Comparison of ENCODE assay signal across 7 mouse cellular contexts in genomic region chr7:67951532-67952035, GRCm38 (mm10). TPM values are rescaled to one million over a fixed set of nuclear protein-coding genes. Genes with fewer than 3 reads are reported as not detected.
DNase-seq lines count a peak whose midpoint lies in the region; ATAC-seq and TF ChIP-seq lines count a peak whose summit lies in the region.

No protein-coding gene starts in this region.

- no peak for TF ChIP-seq CTCF in intestine, postnatal 0 days (IDR thresholded peaks at IDR 0.05; ENCODE audit: low read depth)
- no peak for TF ChIP-seq CTCF in small intestine, adult 2 months (IDR thresholded peaks at IDR 0.05; ENCODE audit: extremely low read depth, insufficient read length, insufficient replicate concordance, low read depth, low read length)

- peak overlapping the region; percentile 97 for H3K27ac ChIP-seq in intestine, postnatal 0 days (ENCODE audit: low read depth, low read length)
- peak overlapping the region; percentile 100 for H3K27ac ChIP-seq in midbrain, embryonic 12.5 days (replicated peaks)
- H3K27ac ChIP-seq in small intestine, adult 2 months (ENCODE audit: insufficient read depth, low read depth, low read length), result peak overlapping the region; percentile 61; the same call in 1 of the 2 replicates

- peaks cover 1% of the 10 kb centered on the region; the same call in 1 of the 2 replicates for H3K27me3 ChIP-seq in intestine, postnatal 0 days (replicated peaks; ENCODE audit: control insufficient read depth, insufficient read depth, low read length)
- no peaks in the 10 kb centered on the region for H3K27me3 ChIP-seq in midbrain, embryonic 12.5 days
- peaks cover 10% of the 10 kb centered on the region for H3K27me3 ChIP-seq in small intestine, adult 2 months (ENCODE audit: control insufficient read depth, insufficient read depth, low read length)

- peak overlapping the region; percentile 98 for H3K4me2 ChIP-seq in intestine, postnatal 0 days (replicated peaks; ENCODE audit: low read depth)
- peak overlapping the region; percentile 99 for H3K4me2 ChIP-seq in midbrain, embryonic 12.5 days (replicated peaks)

- ATAC-seq in intestine, postnatal 0 days, result peak; percentile 90
- ATAC-seq in midbrain, embryonic 12.5 days (ENCODE audit: low FRiP score, low read depth), result peak; percentile 75

- intact Hi-C loops in left cerebral cortex, postnatal 4 days (cut with DNase I), result loop anchor here (2.0 to 5.0 kb wide), 2 partner anchors 149 to 177 kb away; no protein-coding TSS in a partner anchor

- no peaks in the 10 kb centered on the region for H3K36me3 ChIP-seq in intestine, postnatal 0 days (ENCODE audit: control insufficient read depth, insufficient read depth)
- H3K36me3 ChIP-seq in midbrain, embryonic 12.5 days, result no peaks in the 10 kb centered on the region
- no peaks in the 10 kb centered on the region for H3K36me3 ChIP-seq in small intestine, adult 2 months (ENCODE audit: control insufficient read depth, insufficient read depth, low read length)

- H3K4me1 ChIP-seq in intestine, postnatal 0 days (replicated peaks; ENCODE audit: control insufficient read depth, insufficient read depth, low read length), result no peaks in the 10 kb centered on the region
- H3K4me1 ChIP-seq in midbrain, embryonic 12.5 days, result peaks cover 32% of the 10 kb centered on the region
- peaks cover 11% of the 10 kb centered on the region; the same call in 1 of the 2 replicates for H3K4me1 ChIP-seq in small intestine, adult 2 months (ENCODE audit: control insufficient read depth, insufficient read depth, insufficient read length, low read length)

- H3K9ac ChIP-seq in intestine, postnatal 0 days (ENCODE audit: low read depth, low read length), result peak overlapping the region; percentile 93
- H3K9ac ChIP-seq in midbrain, embryonic 12.5 days (replicated peaks), result peak overlapping the region; percentile 97

- under 1% methylated on average over 56 of the region's 73 CpGs for WGBS in intestine, postnatal 0 days
- 0% methylated on average over 8 of the region's 73 CpGs for WGBS in midbrain, embryonic 12.5 days
- WGBS in small intestine, adult 2 months, result 2% methylated on average over 52 of the region's 73 CpGs

- 0 out of 2 replicates have a peak, but pooled peaks have one; percentile 7 for TF ChIP-seq POLR2A in small intestine, adult 2 months (IDR thresholded peaks at IDR 0.05; ENCODE audit: low read depth, low read length)

- H3K9me3 ChIP-seq in intestine, postnatal 0 days (ENCODE audit: control insufficient read depth), result no peaks in the 10 kb centered on the region
- H3K9me3 ChIP-seq in midbrain, embryonic 12.5 days, result no peaks in the 10 kb centered on the region

- DNase-seq in adrenal gland, postnatal 10 days, result peak; percentile 98
- DNase-seq in embryo, embryonic 9.5 days (ENCODE audit: extremely low spot score), result peak; percentile 94
- peak; percentile 93 to 94 for DNase-seq in gastrocnemius, postnatal 4 days (ENCODE audit: low spot score in 2 of 2)
- DNase-seq in left cerebral cortex, postnatal 4 days, result peak; percentile 95

- peak overlapping the region; percentile 92 for H3K4me3 ChIP-seq in intestine, postnatal 0 days (ENCODE audit: low read depth, low read length)
- peak overlapping the region; percentile 88 for H3K4me3 ChIP-seq in midbrain, embryonic 12.5 days
- peak overlapping the region; percentile 77 for H3K4me3 ChIP-seq in small intestine, adult 2 months (ENCODE audit: low read depth, low read length)

RNA-seq across cellular contexts. Expression of gene Igf1r, which starts 1.0 kb away (rescaled TPM):
- 10 to 100 TPM; 49.2 to 53.4 TPM for total RNA-seq in adrenal gland, postnatal 10 days (2021)
- 10 to 100 TPM; 40.6 to 41.0 TPM for total RNA-seq in gastrocnemius, postnatal 4 days (2021)
- 5.3 and 6.4 TPM in 2 replicates for polyA plus RNA-seq in intestine, postnatal 0 days (2015; fragmentation: Nextera tagmentation; extraction: Ambion mirVana)
- total RNA-seq in left cerebral cortex, postnatal 4 days (2021), result 10 to 100 TPM; 64.2 to 70.0 TPM
- 36.9 and 37.6 TPM in 2 replicates for polyA plus RNA-seq in midbrain, embryonic 12.5 days (2016; fragmentation: Nextera tagmentation; extraction: Ambion mirVana)
- 2.1 and 2.6 TPM in 2 replicates for polyA plus RNA-seq in small intestine, adult 2 months (2012; rRNA removed)

Comparison
In these comparisons a context has a peak if more than half of its experiments do, and no peak if none do; other contexts are left out.
1. Peak in every context shown above with its lines: DNase-seq, ATAC-seq, H3K4me3 ChIP-seq and H3K27ac ChIP-seq.